Mouse (Mus musculus) small intestine, adult 2 months (tissue): ENCODE measurements around the gene Tnfaip6.

Experiments used
- CTCF ChIP-seq: fragments of 200-500 bp; IDR thresholded peaks from 2 replicates; pipeline ENCODE4 v1.5.1; 2012; ENCODE audit warnings: low read depth, mild to moderate bottlenecking, control low read depth, inconsistent platforms, low read length, moderate library complexity, mixed read lengths; ENCODE audit not compliant: insufficient replicate concordance, insufficient read length; ENCODE audit errors: extremely low read depth
- POLR2A ChIP-seq: fragments of 200-500 bp; IDR thresholded peaks from 2 replicates; pipeline ENCODE4 v1.6.1; 2012; ENCODE audit warnings: low read depth, mild to moderate bottlenecking, control low read depth, inconsistent platforms, low read length, moderate library complexity

GRCm38 (mm10) chr2:52078666-52079065, 40.9 kb downstream of the Tnfaip6 start:
- no peak for TF ChIP-seq POLR2A
- TF ChIP-seq CTCF = no peak
